Mouse (Mus musculus) B cell, adult 2 months (primary cell): ENCODE results near the gene Man2a2.

Experiments
- DNase-seq, 2 experiments: peaks; one replicate each; pipeline ENCODE4 v3.0.0; 2022

Gene Man2a2

DNA sequence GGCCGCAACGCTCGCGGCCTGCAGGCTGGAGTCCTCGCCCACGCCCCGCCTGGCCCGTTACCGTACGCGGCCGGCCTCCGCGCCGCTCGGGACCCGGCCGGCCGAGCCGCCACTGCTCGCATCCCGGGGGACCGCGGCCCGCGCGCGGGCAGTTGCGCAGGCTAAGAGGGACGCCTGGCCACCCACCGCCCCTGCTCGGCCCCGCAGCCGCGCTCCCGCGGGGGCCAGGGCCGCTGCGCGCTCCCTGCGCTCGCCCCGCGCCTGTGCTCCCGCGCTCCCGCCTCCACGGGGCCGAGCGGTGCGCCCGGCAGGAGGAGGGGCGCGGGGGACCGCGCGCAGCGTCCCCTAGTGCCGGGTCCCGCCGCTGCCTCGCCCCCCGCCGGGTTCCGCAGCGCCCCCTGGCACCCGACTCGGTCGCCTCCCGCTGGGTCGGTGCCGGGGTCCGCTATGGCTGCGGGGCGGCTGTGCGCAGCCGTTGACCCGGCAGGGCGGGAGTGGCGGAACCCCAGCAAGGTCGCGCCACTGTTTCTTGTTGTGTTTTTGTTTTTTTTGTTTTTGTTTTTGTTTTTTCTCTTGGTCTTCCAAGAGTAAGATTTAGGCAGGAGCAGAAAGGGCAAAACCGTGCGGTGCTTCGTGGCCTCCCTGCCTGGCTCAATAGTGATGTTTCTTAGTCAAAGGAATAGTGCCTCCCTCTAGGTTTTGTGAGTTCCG is at the start of gene Man2a2:
Man2a2 (minus strand) TSS at position 335 of the 711 bp plus-strand sequence.
- peak; percentile 85 to 87 for DNase-seq

DNA sequence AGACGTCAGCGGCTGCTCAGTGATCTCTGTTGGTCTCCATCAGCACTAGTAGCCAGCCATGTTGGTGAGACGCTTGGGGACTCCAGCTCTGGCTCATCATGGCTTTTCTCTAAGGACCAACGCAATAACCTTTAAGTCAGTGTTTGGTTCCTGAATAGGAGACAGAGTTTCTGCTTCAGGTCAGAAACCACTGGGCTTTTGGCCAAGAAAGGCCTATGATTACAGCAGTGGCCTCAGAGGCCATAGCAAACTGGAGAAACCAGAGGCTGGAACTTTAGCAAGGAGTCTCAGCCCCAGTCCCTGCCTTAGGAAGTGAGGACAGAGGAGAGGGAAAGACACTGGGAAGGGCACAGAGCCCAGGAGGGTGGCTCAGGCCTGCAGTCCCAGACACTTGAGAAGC is 49.4 kb upstream of the Man2a2 start:
- DNase-seq, result no peak

DNA sequence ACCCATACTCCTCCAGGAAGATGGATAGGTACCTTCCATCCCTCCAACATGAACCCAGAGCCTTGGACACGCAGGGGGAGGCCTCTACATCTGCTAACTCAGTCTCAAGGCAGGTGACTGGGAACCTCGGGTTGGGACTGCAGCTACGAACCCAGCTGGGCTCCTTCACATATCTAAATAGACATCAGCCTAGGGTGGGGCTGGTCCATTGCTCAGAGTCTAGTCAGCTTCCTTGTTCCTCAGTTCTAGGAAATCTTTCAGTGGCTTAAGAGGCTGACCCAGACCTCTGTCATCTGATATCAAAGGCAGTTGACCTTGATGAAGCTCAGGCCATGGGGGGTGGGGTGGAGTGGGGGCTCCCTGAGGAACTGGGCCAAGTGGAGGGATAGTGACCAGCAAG is 48.1 kb upstream of the Man2a2 start:
- no peak for DNase-seq

DNA sequence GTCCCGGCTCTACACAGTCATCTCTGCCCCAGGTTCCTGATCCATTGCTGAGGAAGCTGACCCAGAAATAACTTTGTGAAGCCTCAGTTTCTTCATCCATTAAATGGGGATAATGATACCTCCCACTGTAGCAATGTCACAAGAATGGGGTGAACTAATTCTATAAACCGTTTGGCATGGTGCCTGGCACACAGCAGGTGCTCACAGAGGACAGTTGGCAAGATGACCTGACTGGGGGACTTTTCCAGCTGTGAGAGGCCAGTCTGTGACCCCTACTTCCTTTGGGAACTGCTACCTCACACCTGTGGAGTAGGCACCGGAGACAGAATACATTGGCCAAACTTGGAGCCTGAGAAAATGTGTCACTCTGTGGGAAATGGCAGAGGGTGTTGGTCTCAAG is 46.9 kb upstream of the Man2a2 start:
- DNase-seq, result no peak

DNA sequence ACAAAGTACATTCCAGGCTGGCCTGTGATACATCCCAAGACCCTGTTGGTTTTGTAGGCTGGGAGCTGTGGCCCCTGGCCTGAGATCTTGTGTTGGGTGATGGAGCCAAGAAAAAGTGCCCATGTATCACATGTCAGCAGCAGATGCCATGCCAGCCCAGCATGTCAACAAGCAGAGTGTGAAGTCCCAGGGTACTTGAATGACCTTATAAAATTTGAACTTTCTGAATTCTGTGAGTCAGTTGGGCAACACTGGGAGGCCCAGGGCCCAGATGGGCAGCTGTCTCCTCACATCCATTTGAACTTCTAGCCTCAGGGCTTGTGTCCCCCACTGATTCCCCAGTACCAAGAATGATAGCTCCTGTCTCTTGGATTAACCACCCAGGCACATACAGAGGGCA is 46.4 kb upstream of the Man2a2 start:
- DNase-seq, result no peak

DNA sequence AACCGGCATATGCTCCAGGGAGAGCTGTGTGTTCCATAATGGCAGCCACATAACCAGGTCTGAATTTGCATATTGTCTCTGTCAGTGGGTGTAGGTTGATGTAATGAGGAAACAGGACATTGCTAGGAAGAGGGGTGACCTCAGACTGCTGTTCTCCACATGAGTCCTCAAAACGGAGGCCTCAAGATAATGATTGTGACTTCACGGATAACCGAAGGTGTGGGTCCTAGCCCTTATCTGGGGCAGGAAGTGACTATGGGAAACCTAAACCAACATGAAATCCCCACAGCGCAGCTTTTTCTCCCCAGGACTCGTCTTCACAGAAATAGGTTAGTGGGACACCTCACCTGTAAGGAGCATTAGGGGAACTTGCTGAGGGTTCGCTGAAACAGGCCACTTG is 45.8 kb upstream of the Man2a2 start:
- DNase-seq, result peak in 1 of 2 experiments; percentile 7

DNA sequence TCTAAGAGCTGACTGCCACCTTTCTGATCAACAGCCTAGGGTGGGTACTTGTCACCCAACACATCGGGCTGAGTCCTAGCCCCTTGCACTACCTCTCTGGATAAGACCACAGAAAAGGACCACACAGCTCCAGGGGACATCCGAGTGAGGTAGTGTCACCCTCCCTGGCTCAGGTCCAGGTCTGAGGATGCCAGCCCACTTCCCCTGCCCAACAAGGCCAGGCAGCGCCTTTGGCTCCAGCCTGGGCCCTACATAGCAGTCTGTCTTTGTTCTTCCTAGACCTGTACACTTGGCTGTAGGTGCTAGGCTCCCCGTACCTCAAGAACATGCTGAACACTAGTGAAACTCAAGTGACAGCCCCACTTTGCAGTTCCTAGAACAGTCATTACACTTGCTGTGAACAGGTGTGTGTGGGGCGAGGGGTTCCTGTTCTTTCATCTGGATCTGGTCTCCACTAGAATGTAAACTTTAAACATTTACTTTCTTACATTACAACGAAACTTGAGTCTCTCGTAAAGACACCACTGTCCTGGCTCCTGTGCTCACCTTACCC is 43.2 kb upstream of the Man2a2 start:
- DNase-seq, result no peak

DNA sequence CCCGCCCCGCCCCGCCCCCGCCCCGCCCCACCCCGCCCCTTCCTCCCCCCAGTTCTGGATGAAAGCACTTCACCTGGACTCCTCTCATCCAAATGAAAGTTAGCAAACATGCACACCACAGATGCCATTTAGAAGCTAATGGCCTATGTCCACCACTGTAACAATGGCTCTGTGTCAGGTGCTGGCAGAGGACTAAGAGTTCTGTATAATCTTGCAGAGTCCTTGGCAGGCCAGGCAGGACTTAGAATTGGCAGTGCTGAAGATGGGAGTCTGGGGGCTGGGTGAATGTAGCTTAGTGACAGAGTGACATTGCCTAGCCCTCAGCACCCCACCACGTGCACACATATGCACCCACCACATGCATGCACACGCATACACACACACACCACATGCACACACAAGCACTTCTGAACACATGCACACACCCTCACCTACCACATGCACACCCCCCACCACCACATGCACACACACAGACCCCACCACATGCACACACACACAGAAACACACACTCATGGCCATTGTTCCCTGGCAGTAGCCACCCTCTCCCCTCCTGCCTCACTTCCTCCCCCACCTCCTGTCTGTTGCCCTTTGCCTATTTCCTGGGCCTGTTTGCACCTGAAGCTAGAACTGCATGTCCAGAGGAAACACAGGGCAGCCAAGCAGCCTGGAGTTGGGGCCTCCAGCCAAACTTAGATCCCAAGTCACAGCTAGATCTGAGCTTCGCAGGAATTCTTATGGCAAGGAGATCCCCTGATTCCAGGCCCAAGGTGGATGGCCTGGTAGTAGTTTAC is 42.5 kb upstream of the Man2a2 start:
- DNase-seq, result no peak

DNA sequence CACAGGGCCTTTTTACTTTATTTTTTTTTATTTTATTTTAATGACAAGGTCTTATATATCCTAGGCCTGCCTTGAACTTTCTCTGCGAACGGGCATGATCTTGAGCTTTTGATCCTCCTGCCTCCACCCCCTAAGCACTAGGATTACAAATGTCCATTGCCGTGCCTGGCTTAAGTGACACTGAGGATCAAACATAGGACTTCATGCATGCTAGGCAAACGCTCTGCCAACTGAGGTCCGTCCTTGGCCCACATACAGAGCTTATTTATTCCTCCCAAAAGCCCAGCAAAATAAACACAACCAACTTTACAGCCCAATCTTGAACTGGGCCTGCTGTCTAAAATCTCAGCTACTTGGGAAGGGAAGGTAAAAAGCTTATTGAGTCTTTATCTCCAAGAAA is 41.6 kb upstream of the Man2a2 start:
- DNase-seq, result no peak

DNA sequence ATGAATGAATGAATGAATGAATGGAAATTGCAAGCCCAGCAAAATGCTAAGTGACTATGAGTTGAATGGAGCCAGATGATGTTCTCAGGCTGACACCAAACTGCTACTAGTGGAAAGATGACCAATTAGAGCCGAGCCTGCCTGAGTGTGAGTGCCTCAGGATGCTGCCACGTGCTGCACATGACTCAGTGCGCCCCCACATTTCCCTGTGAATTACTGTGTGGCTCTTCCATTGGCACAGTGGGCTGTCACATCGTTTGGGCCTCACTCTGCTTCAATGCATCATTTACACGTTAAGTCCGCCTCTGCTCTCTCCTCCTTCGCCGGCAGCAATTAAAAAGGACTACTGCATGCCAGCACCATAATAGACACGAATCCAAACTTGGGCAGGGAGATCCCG is 41.1 kb upstream of the Man2a2 start:
- no peak for DNase-seq

DNA sequence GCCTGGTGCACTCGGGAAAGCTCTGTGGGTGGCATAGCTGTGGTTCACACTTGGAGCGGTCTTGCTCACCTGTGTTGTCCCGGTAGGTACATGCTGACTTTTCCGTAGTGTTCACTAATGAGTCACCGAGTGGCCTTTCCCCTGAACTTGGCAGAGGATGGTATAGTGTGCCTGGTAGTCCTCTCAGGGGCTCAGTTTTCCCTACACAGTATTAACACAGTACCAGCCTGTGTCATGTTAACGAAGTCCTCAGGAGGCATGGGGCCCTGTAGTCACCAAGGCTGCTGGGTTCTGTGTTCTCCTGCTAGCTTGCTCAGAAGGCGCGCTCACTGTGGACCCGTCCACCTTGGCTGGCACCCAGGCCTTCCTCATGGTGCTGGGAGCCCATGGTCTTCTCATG is 39.2 kb upstream of the Man2a2 start:
- DNase-seq, result no peak

DNA sequence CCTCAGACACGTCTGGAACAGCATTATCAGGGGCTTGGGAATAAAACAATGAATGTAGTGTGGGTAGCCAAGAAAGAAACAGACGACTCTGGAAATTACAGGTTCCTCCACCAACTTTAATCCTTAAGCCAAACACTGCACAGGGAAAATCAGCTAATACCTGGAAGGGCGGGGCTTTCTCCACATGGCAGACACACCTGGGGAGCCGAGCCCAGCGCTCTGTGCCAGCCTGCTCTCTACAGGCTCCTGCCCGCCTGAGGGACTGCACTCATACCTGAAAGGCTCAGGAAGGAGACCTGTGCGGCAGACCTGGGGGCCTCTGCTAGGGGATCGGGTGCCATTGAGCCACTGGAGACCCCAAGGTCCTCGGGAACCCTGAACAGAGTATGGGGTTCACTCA is 36.5 kb upstream of the Man2a2 start:
- DNase-seq, result no peak

DNA sequence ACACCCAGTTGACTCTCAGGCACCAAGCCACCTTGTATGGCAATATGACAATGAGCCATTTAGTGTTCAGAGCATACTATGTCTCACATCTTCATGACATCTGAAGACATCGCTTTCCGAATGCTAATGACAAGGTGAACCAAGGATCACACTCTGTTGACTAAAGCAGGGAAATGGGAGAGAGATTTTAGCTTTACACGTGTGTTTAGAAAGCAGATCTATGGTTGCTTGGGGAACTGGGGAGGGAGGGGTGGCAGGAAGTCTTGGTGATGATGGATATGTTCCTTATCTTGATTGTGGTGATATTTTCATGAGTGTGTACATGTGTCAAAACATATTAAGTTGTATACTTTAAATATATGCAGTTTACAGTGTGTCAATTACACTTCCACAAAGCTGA is 35.0 kb upstream of the Man2a2 start:
- no peak for DNase-seq

DNA sequence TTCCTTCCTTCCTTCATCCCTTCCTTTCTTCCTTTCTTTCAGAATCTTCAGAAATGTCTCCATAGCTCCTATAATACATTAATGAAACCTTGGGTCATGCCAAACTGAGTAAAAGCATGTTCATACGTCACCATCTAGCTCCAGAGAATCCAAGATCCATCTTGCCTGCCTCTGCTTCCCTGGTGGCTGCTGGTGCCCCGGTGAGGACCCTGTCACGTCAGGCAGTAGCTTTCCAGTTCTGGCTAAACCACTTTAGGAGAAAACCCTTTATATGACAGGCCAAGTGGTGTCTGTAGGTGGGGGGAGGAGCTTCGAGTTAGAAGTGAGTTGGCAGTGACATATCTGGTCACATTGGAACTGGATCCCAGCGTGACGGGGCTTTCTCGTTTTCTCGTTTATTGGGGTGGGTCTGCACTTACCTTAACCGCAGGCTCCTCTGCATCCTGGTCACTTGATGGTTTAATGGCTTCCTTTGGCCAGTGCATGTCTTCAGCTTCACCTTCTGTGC is 34.1 kb upstream of the Man2a2 start, which contains the start of gene Furin:
Furin (minus strand) TSS at position 249 of the 508 bp plus-strand sequence.
- DNase-seq, result no peak

DNA sequence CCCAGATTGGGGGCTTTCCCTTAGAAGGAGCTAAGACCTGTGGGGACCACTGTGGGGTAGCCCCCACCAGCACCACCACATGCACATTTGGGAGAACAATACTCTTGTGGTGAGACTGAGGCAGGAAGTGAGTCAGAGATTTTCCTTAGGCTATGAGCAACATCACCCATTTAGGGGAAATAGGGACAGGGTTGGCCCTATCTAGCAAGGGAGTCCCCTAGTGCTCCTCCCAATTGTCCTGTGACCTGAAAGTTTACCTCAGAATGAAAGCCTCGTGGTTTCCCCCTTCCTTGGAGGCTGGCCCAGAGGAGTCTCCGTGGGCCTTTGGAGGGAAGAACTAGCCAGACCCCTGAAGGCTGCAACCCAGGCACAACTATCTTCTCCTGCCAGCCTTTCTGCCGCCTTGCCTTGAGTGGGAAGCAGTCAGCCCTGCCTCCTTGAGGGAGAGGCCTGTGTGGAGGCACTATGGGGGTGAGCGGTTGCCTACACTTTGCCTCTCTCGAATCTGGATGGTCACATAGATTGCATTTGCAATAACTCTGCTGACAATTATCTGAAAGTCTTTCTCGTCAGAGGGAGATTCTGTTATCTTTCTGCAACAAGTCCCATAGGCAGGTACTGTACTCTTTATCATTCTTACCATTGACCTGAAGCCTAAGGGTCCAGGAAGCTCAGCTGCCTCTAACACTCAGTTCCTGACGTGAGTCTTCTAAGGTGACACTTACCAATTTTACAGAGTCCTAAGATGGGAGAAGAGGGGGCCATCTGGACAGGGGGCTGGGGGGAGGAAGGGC is 33.1 kb upstream of the Man2a2 start:
- DNase-seq, result peak; percentile 28 to 34

DNA sequence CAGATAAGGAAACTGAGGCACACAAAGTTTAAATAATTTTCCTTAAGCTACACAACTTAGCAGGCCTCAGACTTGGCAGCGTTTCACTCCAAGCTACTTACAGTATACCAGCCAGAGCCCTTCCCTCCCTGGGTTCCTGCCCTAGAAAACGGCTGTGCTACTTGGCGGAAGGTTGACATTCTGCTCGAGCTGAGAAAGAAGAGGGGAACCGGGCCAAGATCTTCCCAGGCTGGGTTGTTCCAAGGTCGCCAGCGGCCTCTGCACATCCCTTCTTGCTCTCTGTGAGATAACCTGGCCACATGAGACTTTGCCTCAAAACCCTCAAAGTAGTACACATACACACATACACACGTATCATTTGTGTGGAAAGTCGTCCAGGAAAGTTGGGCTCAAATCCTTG is 32.4 kb upstream of the Man2a2 start:
- DNase-seq, result no peak

DNA sequence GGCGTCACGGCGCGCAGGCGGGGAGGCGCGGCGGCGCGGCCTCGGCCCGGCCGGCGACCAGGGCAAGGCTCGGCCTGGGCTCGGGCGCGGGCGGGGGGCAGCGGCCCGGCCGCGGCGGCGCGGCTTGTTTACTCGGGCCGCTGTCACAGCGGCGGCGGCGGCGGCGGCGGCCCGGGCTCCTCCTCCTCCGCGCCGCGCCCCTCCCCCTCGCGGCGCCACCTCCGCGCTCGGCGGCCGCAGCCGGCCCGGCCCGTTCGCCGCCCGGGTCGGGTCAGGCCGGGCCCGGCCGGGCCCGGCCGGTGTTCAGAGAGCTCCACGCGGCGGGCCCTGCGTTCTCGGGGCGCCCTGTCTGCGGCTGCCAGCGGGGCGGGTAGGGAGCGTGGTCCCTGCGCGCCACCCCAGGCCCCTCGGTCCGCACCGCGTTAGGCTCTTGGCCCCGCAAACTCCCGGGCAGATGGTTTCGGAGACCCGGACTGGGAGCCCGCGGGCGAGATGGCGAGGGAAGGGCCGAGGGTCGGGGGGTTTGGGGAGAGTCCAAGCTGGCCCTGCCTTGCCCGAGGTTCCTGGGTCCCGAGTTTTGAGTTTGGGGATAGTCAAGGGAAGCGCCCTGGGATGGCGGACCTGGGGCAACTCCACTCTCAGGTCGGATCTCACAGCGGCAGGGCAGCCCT is 31.6 kb upstream of the Man2a2 start:
- DNase-seq, result peak; percentile 63 to 75

DNA sequence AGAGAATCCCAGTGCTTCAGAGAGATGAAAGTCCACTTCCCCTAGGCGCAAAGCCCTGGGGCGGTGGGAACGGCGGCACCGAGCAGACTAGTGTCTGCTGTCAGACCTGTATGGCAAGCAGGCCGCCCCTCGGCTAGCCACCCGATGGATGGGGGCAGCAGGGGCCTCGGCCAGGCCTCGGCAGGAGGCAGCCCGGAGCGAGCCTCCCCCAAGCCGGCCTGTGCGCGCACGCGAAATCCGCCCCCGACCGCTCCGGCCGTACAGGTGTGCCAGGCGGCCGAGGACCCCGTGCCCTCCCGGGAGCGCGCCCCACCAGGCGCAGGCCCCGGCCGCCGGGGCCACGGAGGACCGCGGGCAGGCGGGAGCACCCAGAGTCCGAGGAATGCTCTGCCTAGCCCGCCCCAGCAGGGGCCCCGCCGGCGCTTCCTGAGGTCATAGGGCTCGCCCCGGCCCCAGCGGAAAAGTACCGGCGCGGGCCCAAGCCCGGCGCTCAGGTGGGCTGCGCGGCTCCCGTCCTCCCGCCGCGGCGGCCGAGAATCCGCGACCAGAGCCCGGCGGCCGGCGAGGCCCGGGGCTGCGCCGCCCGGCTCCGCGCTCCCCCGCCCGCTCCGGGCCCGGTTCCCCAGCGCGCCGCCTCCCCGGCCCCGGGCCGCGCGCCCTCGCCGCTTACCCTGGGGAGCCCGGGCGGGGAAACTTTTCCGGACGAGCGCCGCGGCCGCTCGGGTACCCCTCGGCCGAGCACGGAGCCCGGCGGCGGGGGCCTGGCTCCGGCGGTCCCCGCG is 30.9 kb upstream of the Man2a2 start:
- peak; percentile 59 to 67 for DNase-seq

DNA sequence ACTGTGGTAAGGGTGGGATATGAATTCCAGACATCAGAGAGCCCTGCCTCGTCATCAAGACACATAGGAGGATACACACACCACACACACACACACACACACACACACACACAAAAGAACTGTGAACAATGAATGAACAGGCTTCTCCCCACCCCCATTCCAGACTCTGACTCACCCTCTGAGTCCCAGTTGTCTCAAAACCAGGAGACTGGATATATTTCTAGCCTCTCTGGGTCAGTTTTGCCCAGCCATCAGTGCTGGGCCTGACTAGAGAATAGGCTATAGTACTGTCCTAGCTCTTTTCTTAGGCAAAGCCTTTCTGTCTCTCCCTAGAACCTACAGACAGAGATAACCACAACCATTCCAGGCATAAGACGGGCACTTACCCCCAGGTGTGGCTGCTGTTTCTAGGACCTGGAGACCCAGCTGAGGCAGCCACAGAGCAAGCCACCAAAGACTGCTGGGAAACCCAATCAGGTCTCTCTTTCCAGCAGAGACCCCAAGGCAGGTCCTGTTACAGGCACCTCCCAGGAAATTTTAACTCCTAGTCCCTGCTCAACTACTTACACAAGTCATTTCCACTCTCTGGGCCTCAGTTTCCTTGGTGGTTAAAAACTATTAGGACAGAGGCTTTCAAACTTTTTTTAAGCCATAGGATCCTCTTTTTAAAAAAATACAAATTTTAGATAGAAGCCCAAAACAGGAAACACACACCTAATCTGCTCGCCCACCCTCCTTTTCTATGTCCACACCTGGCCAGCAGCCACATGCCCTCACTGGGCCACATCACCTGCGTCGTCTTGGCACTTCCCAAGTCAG is 30.1 kb upstream of the Man2a2 start:
- DNase-seq, result no peak

DNA sequence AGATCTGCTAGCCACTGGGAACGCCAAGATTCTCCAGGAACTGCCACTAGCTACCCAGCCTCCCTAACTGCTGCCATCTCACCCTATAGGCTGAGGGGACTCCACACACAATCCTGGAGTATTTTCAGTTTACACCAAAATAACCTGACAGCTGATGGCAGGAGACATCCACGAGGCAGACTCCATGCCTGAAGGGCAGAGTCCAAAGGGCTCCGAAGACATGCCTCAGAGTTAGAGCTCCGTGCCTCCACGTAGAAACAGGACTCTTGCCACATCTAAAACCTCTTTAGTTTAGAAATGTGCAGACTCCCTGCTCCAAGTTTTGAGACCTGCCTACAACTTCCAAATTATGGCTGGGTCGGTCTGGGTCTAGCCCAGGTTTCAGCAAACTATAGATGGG is 29.4 kb upstream of the Man2a2 start:
- no peak for DNase-seq

DNA sequence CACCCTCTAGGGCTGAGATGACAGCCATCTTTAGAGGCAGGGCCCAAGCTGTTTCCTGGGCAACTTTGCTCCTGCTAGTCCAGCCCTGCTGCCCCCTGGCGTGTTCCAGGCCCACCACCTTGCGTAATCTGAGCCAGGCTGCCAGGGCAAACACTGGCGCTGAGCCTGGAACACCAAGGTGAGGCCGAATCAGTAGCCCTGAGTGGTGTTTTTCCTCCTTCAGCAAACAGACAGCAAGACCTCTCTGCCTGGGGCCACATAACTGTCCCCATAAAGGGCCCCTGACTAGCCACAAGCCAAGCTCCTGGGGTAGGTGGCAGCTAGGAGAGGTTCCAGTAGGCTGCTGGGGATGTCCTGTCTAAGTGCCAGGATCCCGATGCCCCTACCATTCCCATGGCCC is 28.9 kb upstream of the Man2a2 start:
- no peak for DNase-seq
